Mouse (Mus musculus) CH12.LX (cell line): ENCODE results near the gene Sord. TPM values are rescaled to one million over a fixed set of nuclear protein-coding genes. Genes with fewer than 3 reads are reported as not detected.

Experiments
- DNase-seq: peaks from one replicate; pipeline ENCODE4 v3.0.0-alpha.2; 2013; ENCODE audit errors: extremely low read depth
- H3K27ac ChIP-seq: 2 replicates; pipeline ENCODE4 v1.5.1; 2012; ENCODE audit warnings: low read depth, mild to moderate bottlenecking, control low read depth, moderate library complexity; ENCODE audit not compliant: insufficient read depth
- H3K27me3 ChIP-seq: replicated peaks from 2 replicates; pipeline ENCODE3; 2012; ENCODE audit warnings: inconsistent platforms
- H3K36me3 ChIP-seq, 2 experiments: replicated peaks in 1 of 2; 2 replicates each; pipeline versions ENCODE3 to v1.6.1; 2012; ENCODE audit warnings: inconsistent platforms in 1 of 2, low read length in 1 of 2, mild to moderate bottlenecking in 1 of 2, mixed read lengths in 1 of 2, moderate library complexity in 1 of 2; ENCODE audit not compliant: control insufficient read depth in 1 of 2, insufficient read depth in 1 of 2
- H3K4me1 ChIP-seq, 2 experiments: 2 replicates each; pipeline ENCODE4 v1.6.1; 2012; ENCODE audit warnings: inconsistent platforms in 1 of 2, moderate library complexity in 1 of 2; ENCODE audit not compliant: insufficient read depth in 2 of 2, control insufficient read depth in 1 of 2
- H3K4me2 ChIP-seq: 2 replicates; pipeline ENCODE4 v1.6.1; 2012; ENCODE audit warnings: low read depth, mild to moderate bottlenecking, control low read depth; ENCODE audit not compliant: poor library complexity, insufficient read depth, severe bottlenecking
- H3K4me3 ChIP-seq, 3 experiments: fragments of 150-350 bp in 1 of 3; sonication (generic) in 1 of 3; replicated peaks in 1 of 3; 2 replicates each; pipeline versions ENCODE3 to v1.5.1; 2011 to 2012; ENCODE audit warnings: low read depth in 2 of 3, low read length in 2 of 3, mild to moderate bottlenecking in 2 of 3, moderate library complexity in 2 of 3, control low read depth in 1 of 3, improper control_type of control experiment in 1 of 3, inconsistent platforms in 1 of 3, mixed read lengths in 1 of 3; ENCODE audit not compliant: poor library complexity in 1 of 3
- H3K79me2 ChIP-seq: replicated peaks from 2 replicates; pipeline ENCODE4 v1.6.1; 2012; ENCODE audit warnings: mild to moderate bottlenecking, moderate library complexity; ENCODE audit not compliant: control insufficient read depth, poor library complexity, insufficient read depth, severe bottlenecking; ENCODE audit errors: extremely low read depth
- H3K9ac ChIP-seq: 2 replicates; pipeline ENCODE4 v1.6.1; 2012; ENCODE audit warnings: low read depth, mild to moderate bottlenecking, control low read depth, moderate library complexity; ENCODE audit not compliant: insufficient read depth
- H3K9me3 ChIP-seq: replicated peaks from 2 replicates; pipeline ENCODE3; 2012; ENCODE audit warnings: low read length, inconsistent platforms, mixed read lengths
- CHD1 ChIP-seq: IDR thresholded peaks from 2 replicates; pipeline ENCODE4 v1.6.1; 2012; ENCODE audit warnings: low read depth, low read length, improper control_type of control experiment, inconsistent platforms
- E2F4 ChIP-seq: IDR thresholded peaks from 2 replicates; pipeline ENCODE4 v1.6.1; 2011; ENCODE audit warnings: low read depth, low read length, improper control_type of control experiment; ENCODE audit not compliant: insufficient replicate concordance
- EP300 ChIP-seq: IDR thresholded peaks from 2 replicates; pipeline ENCODE4 v1.6.1; 2011; ENCODE audit warnings: low read length, improper control_type of control experiment
- ETS1 ChIP-seq: conservative IDR thresholded peaks from 2 replicates; pipeline ENCODE4 v1.6.1; 2012; ENCODE audit warnings: low read depth, mild to moderate bottlenecking, inconsistent platforms, low read length, improper control_type of control experiment, moderate library complexity
- GABPA ChIP-seq: IDR thresholded peaks from 2 replicates; pipeline ENCODE4 v1.6.1; 2012; ENCODE audit warnings: low read depth, low read length, improper control_type of control experiment, inconsistent platforms; ENCODE audit not compliant: insufficient replicate concordance
- HCFC1 ChIP-seq: IDR thresholded peaks from 2 replicates; pipeline ENCODE4 v1.6.1; 2012; ENCODE audit warnings: low read depth, mild to moderate bottlenecking, inconsistent platforms, low read length, improper control_type of control experiment
- IRF4 ChIP-seq: IDR thresholded peaks from 2 replicates; pipeline ENCODE4 v1.6.1; 2014; ENCODE audit warnings: low read depth, mild to moderate bottlenecking, inconsistent platforms, low read length, improper control_type of control experiment
- JUND ChIP-seq: conservative IDR thresholded peaks from 2 replicates; pipeline ENCODE4 v1.6.1; 2011; ENCODE audit warnings: low read depth, low read length, improper control_type of control experiment
- MEF2A ChIP-seq: IDR thresholded peaks from 2 replicates; pipeline ENCODE4 v1.6.1; 2014; ENCODE audit warnings: low read depth, mild to moderate bottlenecking, inconsistent platforms, low read length, improper control_type of control experiment, borderline replicate concordance
- NELFE ChIP-seq: IDR thresholded peaks from 2 replicates; pipeline ENCODE4 v1.6.1; 2011; ENCODE audit warnings: low read depth, low read length, improper control_type of control experiment
- NRF1 ChIP-seq: IDR thresholded peaks from 2 replicates; pipeline ENCODE4 v1.6.1; 2014; ENCODE audit warnings: low read depth, mild to moderate bottlenecking, inconsistent platforms, low read length, improper control_type of control experiment, moderate library complexity
- PAX5 ChIP-seq: IDR thresholded peaks from 2 replicates; pipeline ENCODE4 v1.6.1; 2012; ENCODE audit warnings: low read length, inconsistent platforms, mixed read lengths
- POLR2AphosphoS2 ChIP-seq: IDR thresholded peaks from 2 replicates; pipeline ENCODE4 v1.6.1; 2011; ENCODE audit warnings: low read depth, low read length, improper control_type of control experiment
- RAD21 ChIP-seq: IDR thresholded peaks from 2 replicates; pipeline ENCODE4 v1.6.1; 2011; ENCODE audit warnings: low read depth, mild to moderate bottlenecking, low read length, improper control_type of control experiment, moderate library complexity
- RCOR1 ChIP-seq: conservative IDR thresholded peaks from 2 replicates; pipeline ENCODE4 v1.6.1; 2012; ENCODE audit warnings: low read depth, mild to moderate bottlenecking, inconsistent platforms, low read length, improper control_type of control experiment
- SMC3 ChIP-seq: IDR thresholded peaks from 2 replicates; pipeline ENCODE4 v1.6.1; 2011; ENCODE audit warnings: low read depth, low read length, improper control_type of control experiment
- ZC3H11A ChIP-seq: IDR thresholded peaks from 2 replicates; pipeline ENCODE4 v1.6.1; 2012; ENCODE audit warnings: low read depth, mild to moderate bottlenecking, inconsistent platforms, low read length, improper control_type of control experiment
- dilution Hi-C: fragments of 300-500 bp; cut with MboI; formaldehyde crosslinking; loops from 2 replicates; pipeline ENCODE4 v1.14.3; 2020; ENCODE audit warnings: low sequenced_read_pairs; ENCODE audit not compliant: extremely low pct_unique_long_range_greater_than_20kb, extremely low pct_ligation_motif_present
- in situ Hi-C: fragments of 300-500 bp; cut with MboI; formaldehyde crosslinking; loops from 3 replicates; pipeline ENCODE4 v1.14.3; 2019; ENCODE audit warnings: low sequenced_read_pairs, low pct_ligation_motif_present, low pct_unique_long_range_greater_than_20kb, mixed read lengths
- polyA plus RNA-seq: library from polyadenylated mRNA; unstranded; fragments of >175 nt; gene quantifications from 2 replicates; pipeline ENCODE4 v1.2.1, GENCODE M21; 2012; ENCODE audit warnings: low read depth; ENCODE audit not compliant: insufficient read length
- total RNA-seq, 2 experiments: library from RNA; depleted of rRNA; stranded (reverse); fragments of 300-350 nt in 1 of 2; fragments of >200 nt in 1 of 2; gene quantifications; 2 replicates each; pipeline ENCODE4 v1.2.3; 2012 to 2014

Gene Sord
- total and polyA plus RNA-seq, 3 experiments, result 18.2 to 29.9 (median 20.3) TPM

GRCm38 (mm10) chr2:122185086-122185485, 49.5 kb upstream of the Sord start:
- Histone ChIP-seq H3K27ac (no peak overlapping the region), H3K27me3 (no peaks in the 10 kb centered on the region), H3K4me3 (no peak overlapping the region), H3K36me3 (no peaks in the 10 kb centered on the region), H3K4me2 (no peak overlapping the region), H3K9me3 (no peaks in the 10 kb centered on the region), H3K4me1 (peaks cover 0 to 14% of the 10 kb centered on the region in 2 experiments; a peak in 3 of 4 replicates), H3K9ac (no peak overlapping the region)
- in situ Hi-C loops, result no loop called here
- no peak for DNase-seq
- TF ChIP-seq ETS1, result no peak
- TF ChIP-seq RCOR1, result no peak
- TF ChIP-seq EP300, result no peak
- TF ChIP-seq SMC3, result no peak
- no peak for TF ChIP-seq HCFC1
- TF ChIP-seq MEF2A, result no peak
- no peak for TF ChIP-seq NELFE
- TF ChIP-seq GABPA, result no peak
- TF ChIP-seq, all 38 proteins: peak for 0
- no peaks in the 10 kb centered on the region for H3K79me2 ChIP-seq
- dilution Hi-C loops, result no loop called here

GRCm38 (mm10) chr2:122186106-122186505, 48.4 kb upstream of the Sord start, which contains the start of the genes Patl2 and Terb2:
Gene Patl2, minus strand, starts transcription at chr2:122186189.
Gene Terb2, plus strand, starts transcription at chr2:122186272.
- Histone ChIP-seq H3K4me1 (peaks cover 0 to 10% of the 10 kb centered on the region in 2 experiments; a peak in 3 of 4 replicates), H3K9me3 (no peaks in the 10 kb centered on the region), H3K79me2 (no peaks in the 10 kb centered on the region), H3K36me3 (no peaks in the 10 kb centered on the region), H3K4me2 (no peak within 1 kb of the TSS), H3K4me3 (no peak within 1 kb of the TSS), H3K9ac (no peak within 1 kb of the TSS), H3K27ac (no peak within 1 kb of the TSS), H3K27me3 (no peaks in the 10 kb centered on the region)
- no peak for DNase-seq
- in situ Hi-C loops, result no loop called here
- no peak for TF ChIP-seq RAD21
- dilution Hi-C loops, result no loop called here

- Histone ChIP-seq H3K4me2 (no peak overlapping the region), H3K4me1 (peaks cover 0 to 10% of the 10 kb centered on the region in 2 experiments; a peak in 3 of 4 replicates), H3K4me3 (no peak overlapping the region), H3K79me2 (no peaks in the 10 kb centered on the region), H3K9me3 (no peaks in the 10 kb centered on the region), H3K9ac (no peak overlapping the region), H3K36me3 (no peaks in the 10 kb centered on the region), H3K27me3 (no peaks in the 10 kb centered on the region), H3K27ac (no peak overlapping the region)
- dilution Hi-C loops (no loop called here), in situ Hi-C loops (no loop called here)
- TF ChIP-seq NRF1 (no peak), ETS1 (no peak), PAX5 (no peak), NELFE (no peak), E2F4 (no peak), ZC3H11A (no peak), POLR2AphosphoS2 (no peak), CHD1 (no peak), JUND (no peak), RCOR1 (no peak), HCFC1 (no peak), IRF4 (no peak)
- DNase-seq, result no peak
These were observed 47.8 kb upstream of the Sord start for GRCm38 (mm10) chr2:122186751-122187150.
